Mouse (Mus musculus): ENCODE data around the gene Tgm4. TPM values are rescaled to one million over a fixed set of nuclear protein-coding genes. Genes with fewer than 3 reads are reported as not detected.

Gene Tgm4
- polyA plus RNA-seq, 1 experiment from 2014 or later = 0.31 TPM

DNA sequence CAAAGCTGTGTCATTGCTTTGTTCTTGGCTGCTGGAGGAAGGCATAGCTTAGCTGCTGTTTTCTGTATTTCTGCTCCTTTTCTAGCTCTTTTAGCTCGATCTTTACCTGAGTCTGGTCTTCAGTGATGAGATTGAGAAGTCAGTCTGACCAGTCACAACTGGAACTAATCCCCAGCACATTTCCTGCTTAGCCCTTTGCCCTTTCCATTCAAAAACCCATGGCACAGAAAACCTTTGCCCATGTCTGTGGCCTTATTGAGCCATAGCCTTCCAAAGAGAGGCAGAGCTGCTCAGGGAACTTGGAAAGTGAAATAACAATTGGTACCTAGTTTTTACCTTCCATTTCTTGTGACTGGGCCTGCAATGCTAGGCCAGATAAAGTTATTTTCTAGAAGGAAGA, 81.0 kb downstream of the Tgm4 start:
- Histone ChIP-seq H3K9me3 (ENCODE audit: control insufficient read depth, low read length) (no peaks in the 10 kb centered on the region), H3K27ac (ENCODE audit: low read depth, low read length) (no peak overlapping the region), H3K4me3 (ENCODE audit: low read length) (no peak overlapping the region), H3K36me3 (ENCODE audit: control insufficient read depth, insufficient read depth, low read length) (peaks cover 33% of the 10 kb centered on the region), H3K4me2 (replicated peaks; ENCODE audit: low read depth, low read length) (no peak overlapping the region), H3K27me3 (ENCODE audit: control insufficient read depth, insufficient read depth, low read length) (no peaks in the 10 kb centered on the region), H3K4me1 (ENCODE audit: control insufficient read depth, insufficient read depth, low read length) (peaks cover 4% of the 10 kb centered on the region), H3K9ac (ENCODE audit: low read depth, low read length) (no peak overlapping the region)
- 96% methylated on average over 1 of the region's 1 CpGs for WGBS
- no peak for ATAC-seq (ENCODE audit: low FRiP score, low TSS enrichment)

Other genes starting within 250 kb of the Tgm4 start
- 3.9 and 6.3 TPM in 2 replicates for gene Tcaim, start 229.2 kb upstream of the Tgm4 start, polyA plus RNA-seq (2014; fragmentation: Nextera tagmentation; extraction: Ambion mirVana)
- gene Gm35549, start 190.7 kb upstream of the Tgm4 start, polyA plus RNA-seq (2014; fragmentation: Nextera tagmentation; extraction: Ambion mirVana) = 0.37 TPM in 2 replicates
- 28.2 and 66.0 TPM in 2 replicates for gene Zfp445, start 168.7 kb upstream of the Tgm4 start, polyA plus RNA-seq (2014; fragmentation: Nextera tagmentation; extraction: Ambion mirVana)
- 3.3 and 3.6 TPM in 2 replicates for gene Zkscan7, start 149.0 kb upstream of the Tgm4 start, polyA plus RNA-seq (2014; fragmentation: Nextera tagmentation; extraction: Ambion mirVana)
- gene Zfp105, start 111.7 kb upstream of the Tgm4 start, polyA plus RNA-seq (2014; fragmentation: Nextera tagmentation; extraction: Ambion mirVana) = 20.8 and 28.6 TPM in 2 replicates
- gene 1110059G10Rik, start 83.7 kb upstream of the Tgm4 start, polyA plus RNA-seq (2014; fragmentation: Nextera tagmentation; extraction: Ambion mirVana) = 34.8 and 49.5 TPM in 2 replicates
- gene Kif15, start 83.7 kb upstream of the Tgm4 start, polyA plus RNA-seq (2014; fragmentation: Nextera tagmentation; extraction: Ambion mirVana) = 65.5 and 80.9 TPM in 2 replicates
- 25.5 and 26.4 TPM in 2 replicates for gene Tmem42, start 13.4 kb upstream of the Tgm4 start, polyA plus RNA-seq (2014; fragmentation: Nextera tagmentation; extraction: Ambion mirVana)
- gene Zdhhc3, start 78.5 kb downstream of the Tgm4 start, polyA plus RNA-seq (2014; fragmentation: Nextera tagmentation; extraction: Ambion mirVana) = 46.9 and 59.6 TPM in 2 replicates
- 133 and 156 TPM in 2 replicates for gene Exosc7, start 78.5 kb downstream of the Tgm4 start, polyA plus RNA-seq (2014; fragmentation: Nextera tagmentation; extraction: Ambion mirVana)
- gene Clec3b, start 116.2 kb downstream of the Tgm4 start, polyA plus RNA-seq (2014; fragmentation: Nextera tagmentation; extraction: Ambion mirVana) = not detected in 2 replicates
- gene Cdcp1, start 181.3 kb downstream of the Tgm4 start, polyA plus RNA-seq (2014; fragmentation: Nextera tagmentation; extraction: Ambion mirVana) = 5.4 and 10.2 TPM in 2 replicates
- 5.8 and 8.2 TPM in 2 replicates for gene Tmem158, start 226.0 kb downstream of the Tgm4 start, polyA plus RNA-seq (2014; fragmentation: Nextera tagmentation; extraction: Ambion mirVana)